Mouse (Mus musculus) CD4-positive, CD25-positive, alpha-beta regulatory T cell, adult 4 months (primary cell): ENCODE measurements around the gene Gsdma2. TPM values are rescaled to one million over a fixed set of nuclear protein-coding genes. Genes with fewer than 3 reads are reported as not detected.
"Not testable (repeated sequence)": the region's sequence is repeated elsewhere in the genome, so short reads cannot be mapped to it uniquely, and the experiment has no call there.

ENCODE experiments used
- ATAC-seq: one replicate; pipeline ENCODE4 v1.8.0; 2017
- polyA plus RNA-seq, 2 experiments: library from polyadenylated mRNA; unstranded; fragments of 100-300 nt; shearing (Covaris generic); gene quantifications; one replicate each; pipeline ENCODE4 v1.2.1; 2017

The Gsdma2 gene
- polyA plus RNA-seq, 2 experiments from 2014 or later: not detected

GRCm38 (mm10) chr11:98671284-98671815, 24.8 kb downstream of the Gsdma2 start:
- no peak for ATAC-seq

- ATAC-seq: no peak
Observed at GRCm38 (mm10) chr11:98671857-98672256, 25.3 kb downstream of the Gsdma2 start.

- ATAC-seq: no peak
Observed at GRCm38 (mm10) chr11:98672482-98672881, 25.9 kb downstream of the Gsdma2 start.

GRCm38 (mm10) chr11:98673136-98673535, 26.6 kb downstream of the Gsdma2 start:
- peak; percentile 81 for ATAC-seq

GRCm38 (mm10) chr11:98675829-98676363, 29.3 kb downstream of the Gsdma2 start:
- ATAC-seq: no peak

- no peak for ATAC-seq
Observed at GRCm38 (mm10) chr11:98680023-98680422, 33.5 kb downstream of the Gsdma2 start.

GRCm38 (mm10) chr11:98680595-98680994, 34.0 kb downstream of the Gsdma2 start:
- not testable (repeated sequence) for ATAC-seq

- no peak for ATAC-seq
Observed at GRCm38 (mm10) chr11:98681186-98681585, 34.6 kb downstream of the Gsdma2 start.

GRCm38 (mm10) chr11:98681786-98682745, 35.5 kb downstream of the Gsdma2 start, which contains the start of gene Psmd3:
TSS of gene Psmd3 (plus strand) at chr11:98682554.
- peak; percentile 87 for ATAC-seq

- ATAC-seq: peak; percentile 38
Observed at GRCm38 (mm10) chr11:98682811-98683210, 36.3 kb downstream of the Gsdma2 start.

- ATAC-seq: no peak
Observed at GRCm38 (mm10) chr11:98685642-98686041, 39.1 kb downstream of the Gsdma2 start.

- no peak for ATAC-seq
Observed at GRCm38 (mm10) chr11:98686976-98687375, 40.4 kb downstream of the Gsdma2 start.

- no peak for ATAC-seq
Observed at GRCm38 (mm10) chr11:98688009-98688408, 41.5 kb downstream of the Gsdma2 start.

- ATAC-seq: no peak
Observed at GRCm38 (mm10) chr11:98693201-98693600, 46.6 kb downstream of the Gsdma2 start.

GRCm38 (mm10) chr11:98693746-98694145, 47.2 kb downstream of the Gsdma2 start:
- no peak for ATAC-seq

- ATAC-seq: no peak
Observed at GRCm38 (mm10) chr11:98694301-98694700, 47.7 kb downstream of the Gsdma2 start.

- no peak for ATAC-seq
Observed at GRCm38 (mm10) chr11:98695408-98695807, 48.8 kb downstream of the Gsdma2 start.

- no peak for ATAC-seq
Observed at GRCm38 (mm10) chr11:98696454-98697216, 50.1 kb downstream of the Gsdma2 start.

- no peak for ATAC-seq
Observed at GRCm38 (mm10) chr11:98697225-98697624, 50.7 kb downstream of the Gsdma2 start.

GRCm38 (mm10) chr11:98698849-98699640, 52.5 kb downstream of the Gsdma2 start:
- no peak for ATAC-seq

- peak; percentile 69 for ATAC-seq
Observed at GRCm38 (mm10) chr11:98699911-98700310, 53.4 kb downstream of the Gsdma2 start.

- ATAC-seq: no peak
Observed at GRCm38 (mm10) chr11:98701213-98701670, 54.7 kb downstream of the Gsdma2 start, which contains the start of gene Csf3. TSS of gene Csf3 (plus strand) at chr11:98701263.
